Mouse (Mus musculus): ENCODE data around the gene Coq9. TPM values are rescaled to one million over a fixed set of nuclear protein-coding genes. Genes with fewer than 3 reads are reported as not detected.

Gene Coq9
- polyA plus RNA-seq, 1 experiment from 2014 or later: 61.8 TPM

- Histone ChIP-seq H3K9me3 (no peaks in the 10 kb centered on the region), H3K9ac (no peak overlapping the region), H3K36me3 (peaks cover 60% of the 10 kb centered on the region), H3K4me1 (peaks cover 13% of the 10 kb centered on the region; the same call in 1 of the 2 replicates), H3K4me2 (replicated peaks) (no peak overlapping the region), H3K27me3 (no peaks in the 10 kb centered on the region), H3K27ac (no peak overlapping the region), H3K4me3 (no peak overlapping the region)
- 71% methylated on average over 8 of the region's 8 CpGs for WGBS
- no peak for ATAC-seq (ENCODE audit: insufficient number of reproducible peaks, insufficient read depth, low FRiP score, low TSS enrichment)
Measured at GRCm38 (mm10) chr8:94861352-94861910, 23.3 kb downstream of the Coq9 start.

GRCm38 (mm10) chr8:94862487-94863220, 24.5 kb downstream of the Coq9 start:
- H3K27me3 ChIP-seq: no peaks in the 10 kb centered on the region
- H3K9ac ChIP-seq: no peak overlapping the region
- no peak for ATAC-seq (ENCODE audit: insufficient number of reproducible peaks, insufficient read depth, low FRiP score, low TSS enrichment)
- no peak overlapping the region for H3K4me2 ChIP-seq (replicated peaks)
- H3K36me3 ChIP-seq: peaks cover 67% of the 10 kb centered on the region
- 89% methylated on average over 12 of the region's 12 CpGs for WGBS
- no peak overlapping the region for H3K4me3 ChIP-seq
- H3K9me3 ChIP-seq: no peaks in the 10 kb centered on the region
- peaks cover 13% of the 10 kb centered on the region; the same call in 1 of the 2 replicates for H3K4me1 ChIP-seq
- no peak overlapping the region for H3K27ac ChIP-seq

- 0 out of 2 replicates have a peak, but pooled peaks cover 2% of the 10 kb centered on the region for H3K4me1 ChIP-seq
- peaks cover 67% of the 10 kb centered on the region for H3K36me3 ChIP-seq
- no peak for ATAC-seq (ENCODE audit: insufficient number of reproducible peaks, insufficient read depth, low FRiP score, low TSS enrichment)
Measured at GRCm38 (mm10) chr8:94863897-94864673, 26.0 kb downstream of the Coq9 start.

GRCm38 (mm10) chr8:94865292-94865691, 27.2 kb downstream of the Coq9 start:
- 77% methylated on average over 10 of the region's 10 CpGs for WGBS

More at GRCm38 (mm10) chr8:94863897-94864673, 26.0 kb downstream of the Coq9 start:
- no peaks in the 10 kb centered on the region for H3K9me3 ChIP-seq
- no peak overlapping the region for H3K27ac ChIP-seq
- WGBS: 82% methylated on average over 10 of the region's 10 CpGs
- H3K4me2 ChIP-seq (replicated peaks): no peak overlapping the region
- H3K9ac ChIP-seq: no peak overlapping the region
- no peaks in the 10 kb centered on the region for H3K27me3 ChIP-seq
- H3K4me3 ChIP-seq: no peak overlapping the region

GRCm38 (mm10) chr8:94866921-94867320, 28.8 kb downstream of the Coq9 start:
- Histone ChIP-seq H3K27ac (no peak overlapping the region), H3K4me3 (no peak overlapping the region), H3K4me2 (replicated peaks) (no peak overlapping the region), H3K9me3 (no peaks in the 10 kb centered on the region), H3K27me3 (peaks cover 6% of the 10 kb centered on the region; the same call in 1 of the 2 replicates), H3K4me1 (peaks cover 21% of the 10 kb centered on the region), H3K36me3 (peaks cover 52% of the 10 kb centered on the region), H3K9ac (no peak overlapping the region)
- ATAC-seq (ENCODE audit: insufficient number of reproducible peaks, insufficient read depth, low FRiP score, low TSS enrichment): no peak
- WGBS: 84% methylated on average over 9 of the region's 9 CpGs

More at GRCm38 (mm10) chr8:94865292-94865691, 27.2 kb downstream of the Coq9 start:
- peaks cover 6% of the 10 kb centered on the region; the same call in 1 of the 2 replicates for H3K27me3 ChIP-seq
- H3K4me2 ChIP-seq (replicated peaks): no peak overlapping the region
- no peak overlapping the region for H3K9ac ChIP-seq
- no peaks in the 10 kb centered on the region for H3K9me3 ChIP-seq
- H3K27ac ChIP-seq: no peak overlapping the region
- ATAC-seq (ENCODE audit: insufficient number of reproducible peaks, insufficient read depth, low FRiP score, low TSS enrichment): no peak
- H3K36me3 ChIP-seq: peaks cover 64% of the 10 kb centered on the region
- peaks cover 8% of the 10 kb centered on the region for H3K4me1 ChIP-seq
- H3K4me3 ChIP-seq: no peak overlapping the region

- no peak for ATAC-seq (ENCODE audit: insufficient number of reproducible peaks, insufficient read depth, low FRiP score, low TSS enrichment)
- Histone ChIP-seq H3K9me3 (no peaks in the 10 kb centered on the region), H3K36me3 (peaks cover 30% of the 10 kb centered on the region), H3K4me3 (no peak overlapping the region), H3K27me3 (peaks cover 9% of the 10 kb centered on the region; the same call in 1 of the 2 replicates), H3K9ac (no peak overlapping the region), H3K4me2 (replicated peaks) (0 out of 2 replicates have a peak overlapping the region, but pooled peaks have one; percentile 1), H3K4me1 (peaks cover 29% of the 10 kb centered on the region), H3K27ac (no peak overlapping the region)
- WGBS: 49% methylated on average over 7 of the region's 7 CpGs
Measured at GRCm38 (mm10) chr8:94869146-94869545, 31.0 kb downstream of the Coq9 start.

- peaks cover 35% of the 10 kb centered on the region for H3K4me1 ChIP-seq
- H3K9me3 ChIP-seq: no peaks in the 10 kb centered on the region
- peak overlapping the region; percentile 45 for H3K4me3 ChIP-seq
- H3K27me3 ChIP-seq: peaks cover 16% of the 10 kb centered on the region
- H3K36me3 ChIP-seq: peaks cover 21% of the 10 kb centered on the region
- peak overlapping the region; percentile 89 for H3K4me2 ChIP-seq (replicated peaks)
- H3K27ac ChIP-seq: no peak overlapping the region
- 18% methylated on average over 4 of the region's 4 CpGs for WGBS
- no peak for ATAC-seq (ENCODE audit: insufficient number of reproducible peaks, insufficient read depth, low FRiP score, low TSS enrichment)
- H3K9ac ChIP-seq: peak overlapping the region; percentile 50; the same call in 1 of the 2 replicates
Measured at GRCm38 (mm10) chr8:94870003-94870402, 31.9 kb downstream of the Coq9 start.

- no peaks in the 10 kb centered on the region for H3K9me3 ChIP-seq
- ATAC-seq (ENCODE audit: insufficient number of reproducible peaks, insufficient read depth, low FRiP score, low TSS enrichment): 0 out of 2 replicates have a peak, but pooled peaks have one; percentile 9
- peak overlapping the region; percentile 89 for H3K4me2 ChIP-seq (replicated peaks)
- H3K9ac ChIP-seq: peak overlapping the region; percentile 50
- peaks cover 20% of the 10 kb centered on the region for H3K27me3 ChIP-seq
- WGBS: 5% methylated on average over 22 of the region's 22 CpGs
- peak overlapping the region; percentile 45 for H3K4me3 ChIP-seq
- peaks cover 41% of the 10 kb centered on the region for H3K4me1 ChIP-seq
- peaks cover 15% of the 10 kb centered on the region for H3K36me3 ChIP-seq
- no peak overlapping the region for H3K27ac ChIP-seq
Measured at GRCm38 (mm10) chr8:94870474-94871107, 32.5 kb downstream of the Coq9 start.

GRCm38 (mm10) chr8:94871108-94871894, 33.2 kb downstream of the Coq9 start:
- Histone ChIP-seq H3K36me3 (peaks cover 8% of the 10 kb centered on the region), H3K4me1 (peaks cover 42% of the 10 kb centered on the region), H3K27ac (no peak overlapping the region; the same call in 1 of the 2 replicates), H3K27me3 (peaks cover 20% of the 10 kb centered on the region), H3K4me3 (peak overlapping the region; percentile 45), H3K9me3 (no peaks in the 10 kb centered on the region), H3K9ac (peak overlapping the region; percentile 50), H3K4me2 (replicated peaks) (peak overlapping the region; percentile 89)
- WGBS: 3% methylated on average over 7 of the region's 7 CpGs
- no peak for ATAC-seq (ENCODE audit: insufficient number of reproducible peaks, insufficient read depth, low FRiP score, low TSS enrichment)

- H3K4me2 ChIP-seq (replicated peaks): no peak overlapping the region
- no peak overlapping the region for H3K27ac ChIP-seq
- H3K9me3 ChIP-seq: no peaks in the 10 kb centered on the region
- no peak overlapping the region for H3K9ac ChIP-seq
- WGBS: 15% methylated on average over 3 of the region's 3 CpGs
- no peak overlapping the region for H3K4me3 ChIP-seq
- ATAC-seq (ENCODE audit: insufficient number of reproducible peaks, insufficient read depth, low FRiP score, low TSS enrichment): no peak
- H3K36me3 ChIP-seq: 0 out of 2 replicates have a peak, but pooled peaks cover under 1% of the 10 kb centered on the region
- peaks cover 20% of the 10 kb centered on the region for H3K27me3 ChIP-seq
- peaks cover 42% of the 10 kb centered on the region for H3K4me1 ChIP-seq
Measured at GRCm38 (mm10) chr8:94872156-94872555, 34.0 kb downstream of the Coq9 start.

Measured in embryonic facial prominence, embryonic 12.5 days (tissue).